Mouse (Mus musculus) ES-E14 (cell line): ENCODE measurements around the gene Zg16.

Source experiments
- HCFC1 ChIP-seq: IDR thresholded peaks from 2 replicates; pipeline ENCODE4 v1.6.1; 2012; ENCODE audit warnings: low read length, inconsistent platforms, borderline replicate concordance; ENCODE audit not compliant: insufficient read depth
- MAFK ChIP-seq: IDR thresholded peaks from 2 replicates; pipeline ENCODE4 v1.6.1; 2014; ENCODE audit warnings: mild to moderate bottlenecking, low read depth, low read length, inconsistent platforms; ENCODE audit not compliant: insufficient read depth

DNA sequence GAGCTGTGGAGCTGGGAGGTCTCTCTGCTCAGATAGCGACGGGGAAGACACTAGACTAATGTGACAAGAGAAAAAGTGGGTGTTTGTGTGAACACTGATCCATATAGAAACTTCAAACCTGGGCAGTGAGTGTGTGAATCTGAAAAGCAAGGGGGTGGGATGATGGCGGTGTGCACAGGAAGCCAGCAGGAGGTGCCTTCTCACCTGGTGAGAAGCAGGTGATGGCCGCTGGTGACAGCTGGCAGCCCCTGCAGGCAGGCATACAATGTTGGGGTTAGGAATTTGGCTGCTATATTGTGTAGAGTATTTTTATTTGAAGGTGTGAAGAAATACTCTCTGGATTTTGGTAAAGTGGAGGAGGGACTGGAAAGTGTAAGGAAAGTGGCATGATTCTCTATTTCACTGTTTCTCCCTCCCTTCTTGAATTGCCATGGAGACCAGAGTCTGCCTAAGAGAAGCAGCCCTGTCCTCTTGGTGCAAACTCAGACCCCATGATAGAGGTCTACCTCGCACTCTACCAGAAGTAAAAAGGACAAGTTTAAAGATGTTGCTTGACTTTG is 32.0 kb downstream of the Zg16 start:
- TF ChIP-seq MAFK = no peak
- TF ChIP-seq HCFC1 = no peak
